Mouse (Mus musculus) gastrocnemius, postnatal 14 days (tissue): Measurements from ENCODE around the gene Fam193b. TPM values are rescaled to one million over a fixed set of nuclear protein-coding genes. Genes with fewer than 3 reads are reported as not detected.
"Not testable (repeated sequence)": the region's sequence is repeated elsewhere in the genome, so short reads cannot be mapped to it uniquely, and the experiment has no call there.

Source experiments
- DNase-seq: peaks from one replicate; pipeline ENCODE4 v3.0.0; 2021; ENCODE audit warnings: mixed read lengths
- intact Hi-C: fragments of 180-260 bp; cut with DNase I; formaldehyde crosslinking; loops from one replicate; pipeline ENCODE4 v1.15.1; 2025; ENCODE audit warnings: low total_unique reads
- total RNA-seq, 2 experiments: library from RNA; stranded (reverse); gene quantifications; 2 replicates each; pipeline ENCODE4 v1.2.3; 2021

Fam193b gene
- total RNA-seq, 2 experiments from 2014 or later, result 12.8 to 15.4 TPM

DNA sequence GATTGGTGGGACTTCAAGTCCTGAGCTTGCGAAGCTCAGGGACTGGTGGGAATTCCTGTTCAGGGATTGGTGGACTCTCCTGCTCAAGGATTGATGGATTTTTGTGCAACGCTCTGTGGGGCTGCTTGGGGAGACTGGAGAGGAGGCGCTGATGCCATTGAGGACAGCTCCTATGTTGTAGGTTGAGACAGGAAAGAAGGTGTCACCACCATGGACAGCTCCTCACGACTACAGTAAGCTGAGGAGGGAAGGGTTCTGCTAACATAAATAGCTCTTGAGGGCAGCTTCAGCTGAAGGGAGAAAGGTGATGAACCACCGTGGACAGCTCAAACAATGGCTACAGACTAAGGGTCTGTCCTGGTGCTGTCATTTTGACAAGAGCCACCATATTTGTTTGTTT, 5.0 kb upstream of the Fam193b start:
- DNase-seq, result no peak
- intact Hi-C loops, result no loop called here

DNA sequence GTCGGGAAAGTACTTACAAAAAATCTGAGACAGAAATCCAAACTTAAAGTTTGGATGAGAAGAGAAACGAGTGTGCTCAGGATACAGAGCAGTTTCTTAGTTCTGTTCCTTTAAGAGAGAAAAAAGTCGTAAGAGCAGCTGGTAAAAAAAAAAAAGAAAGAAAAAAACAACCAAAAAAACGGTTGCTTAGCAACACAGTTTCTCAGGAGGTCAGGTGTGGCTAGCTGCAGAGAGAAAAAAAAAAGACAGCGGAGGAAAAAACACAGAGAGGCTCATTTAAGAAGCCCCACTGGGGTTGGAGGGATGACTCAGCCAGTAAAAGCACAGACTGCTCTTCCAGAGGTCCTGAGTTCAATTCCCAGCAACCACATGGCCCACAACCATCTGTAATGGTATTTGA, 3.4 kb upstream of the Fam193b start:
- DNase-seq, result no peak
- intact Hi-C loops, result no loop called here

GRCm38 (mm10) chr13:55573432-55573831, 2.5 kb upstream of the Fam193b start, which contains the start of gene Tmed9:
Tmed9 (plus strand) TSS chr13:55573732.
- intact Hi-C loops, result no loop called here
- DNase-seq, result no peak

- intact Hi-C loops, result no loop called here
- no peak for DNase-seq
These were observed 1.1 kb upstream of the Fam193b start for GRCm38 (mm10) chr13:55571977-55572376.

DNA sequence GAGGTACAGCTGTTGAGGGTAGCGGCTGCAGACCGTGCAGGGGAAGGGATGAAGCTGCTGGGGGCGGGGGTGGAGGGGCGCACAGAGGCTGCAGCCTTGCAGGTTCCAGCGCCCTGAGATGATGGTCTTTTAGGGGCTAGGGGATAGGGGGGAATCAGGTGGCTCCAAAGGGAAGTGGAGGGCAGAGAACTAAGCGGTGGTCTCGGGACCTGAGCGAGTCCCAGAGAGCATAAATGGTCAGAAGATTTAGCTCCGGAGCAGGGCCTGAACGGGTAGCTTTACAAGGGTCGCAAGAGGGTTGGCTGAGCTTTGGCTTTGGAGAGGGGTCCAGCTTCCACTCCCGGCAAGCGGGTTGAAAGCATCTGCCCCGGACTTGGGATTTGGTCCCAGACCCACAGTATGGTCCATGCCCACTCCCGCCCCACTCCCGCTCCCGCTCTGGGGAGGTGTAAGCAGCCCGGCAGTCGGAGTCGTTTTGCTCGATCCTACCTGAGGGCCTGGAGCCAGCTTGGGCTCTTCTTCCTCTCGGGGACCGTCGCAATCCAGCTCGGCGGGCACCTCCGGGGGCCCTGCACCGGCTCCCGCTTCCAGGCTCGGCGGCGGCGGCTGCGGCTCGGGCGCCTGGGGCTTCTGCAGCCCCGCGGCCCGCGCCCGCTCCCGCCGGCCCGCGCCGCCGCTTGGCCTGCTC, 490 bp downstream of the Fam193b start:
- peak; percentile 50 for DNase-seq
- intact Hi-C loops, result no loop called here

DNA sequence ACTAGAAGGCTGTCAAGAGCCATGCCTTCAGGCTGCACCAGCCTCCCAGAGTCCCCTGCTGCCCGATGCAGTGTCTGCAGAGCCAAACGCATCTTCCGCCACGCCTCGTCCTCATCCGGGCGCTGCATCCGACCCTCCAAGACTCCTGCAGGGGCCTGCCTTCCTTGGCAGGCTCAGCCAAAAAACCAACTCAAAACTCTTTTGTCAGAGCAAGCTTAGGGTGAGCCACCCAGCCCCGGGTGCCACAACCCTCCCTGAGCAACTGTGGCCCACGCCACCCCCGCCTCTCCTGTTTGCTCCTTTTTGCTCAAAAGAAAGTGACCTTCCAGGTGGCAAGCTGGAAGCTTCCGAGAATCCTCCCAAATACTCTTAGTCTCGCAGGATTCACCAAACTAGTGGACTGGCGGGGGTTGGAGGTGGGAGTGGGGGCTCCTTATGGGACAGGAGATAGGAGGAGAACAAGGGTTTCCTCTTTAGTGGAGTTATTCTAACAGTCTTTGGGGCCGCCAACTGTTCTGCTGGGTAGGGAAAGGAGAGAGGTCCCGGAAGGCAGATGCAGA, 1.1 kb downstream of the Fam193b start:
- intact Hi-C loops, result no loop called here
- peak; percentile 18 for DNase-seq

GRCm38 (mm10) chr13:55568524-55568923, 2.4 kb downstream of the Fam193b start:
- DNase-seq, intact Hi-C loops: not testable (repeated sequence)

- no peak for DNase-seq
- intact Hi-C loops, result no loop called here
These were observed 3.0 kb downstream of the Fam193b start for GRCm38 (mm10) chr13:55567949-55568348.

DNA sequence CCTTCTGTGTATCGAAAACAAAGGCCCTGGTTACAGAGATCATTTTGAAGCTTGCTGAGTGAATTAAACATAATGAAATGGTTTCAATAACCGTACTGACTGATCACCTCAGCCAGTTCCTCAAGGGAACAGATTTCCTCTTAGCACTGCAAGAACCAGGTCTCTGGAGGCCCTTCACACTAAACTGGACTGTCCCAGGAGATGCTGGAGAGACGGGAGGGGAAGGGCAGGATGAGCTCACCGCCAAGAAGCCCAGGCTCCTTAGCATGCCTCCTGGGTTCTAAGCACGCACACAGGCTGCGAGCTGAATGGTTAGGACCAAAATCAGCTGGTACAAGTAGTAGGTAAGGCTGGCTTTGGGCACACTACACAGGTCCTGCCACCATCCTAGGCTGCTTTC, 3.9 kb downstream of the Fam193b start:
- intact Hi-C loops, result no loop called here
- no peak for DNase-seq

DNA sequence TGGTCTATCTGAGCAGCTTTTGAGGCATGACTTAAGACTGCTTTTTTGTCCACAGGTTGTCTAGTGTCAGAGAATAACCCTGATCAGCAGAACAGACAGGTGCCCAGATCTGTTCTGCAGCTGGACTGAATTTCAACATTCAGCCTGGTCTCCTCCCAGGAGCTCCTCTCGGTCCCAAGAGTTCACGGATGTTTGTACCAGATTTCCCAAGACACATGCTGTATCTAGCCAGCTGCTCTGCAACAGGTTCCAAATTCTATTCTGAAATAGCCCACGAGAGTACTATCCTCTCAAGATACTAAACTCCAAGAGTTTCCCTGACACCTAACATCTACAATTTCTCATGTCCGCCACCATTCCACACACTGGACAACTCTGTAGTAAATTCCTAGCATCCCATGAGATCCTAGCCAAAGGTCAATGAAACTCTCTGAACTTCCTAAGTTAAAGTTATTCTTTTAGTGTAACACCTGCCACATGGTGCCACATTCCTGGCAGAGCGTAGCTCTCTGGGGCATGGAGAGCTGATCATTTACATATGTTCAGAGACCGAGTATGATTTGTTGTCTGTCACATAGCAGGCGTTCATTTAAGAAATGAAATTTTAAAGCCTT, 7.5 kb downstream of the Fam193b start:
- peak; percentile 13 for DNase-seq
- intact Hi-C loops, result no loop called here

- intact Hi-C loops, result no loop called here
- no peak for DNase-seq
These were observed 13.4 kb downstream of the Fam193b start for GRCm38 (mm10) chr13:55557499-55557898.

DNA sequence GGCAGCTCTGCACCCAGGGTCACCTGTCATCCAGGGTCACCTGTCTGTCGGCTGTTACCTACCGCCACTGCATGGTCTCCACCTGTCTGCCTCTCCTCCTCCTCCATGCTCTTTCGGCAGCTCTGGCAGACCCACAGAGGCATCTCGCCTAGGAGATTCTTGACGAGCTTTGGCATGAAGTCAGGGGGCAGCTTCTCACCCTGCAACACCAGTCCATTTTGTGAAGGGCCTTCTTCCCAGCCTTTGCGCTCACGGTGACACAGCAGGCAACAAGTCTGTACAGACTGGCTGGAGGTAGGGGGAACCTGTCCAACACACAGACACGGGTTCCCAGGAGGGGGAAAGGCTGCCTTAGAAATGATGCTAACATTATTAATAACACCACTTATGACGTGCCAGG, 15.0 kb downstream of the Fam193b start:
- no peak for DNase-seq
- intact Hi-C loops, result no loop called here

DNA sequence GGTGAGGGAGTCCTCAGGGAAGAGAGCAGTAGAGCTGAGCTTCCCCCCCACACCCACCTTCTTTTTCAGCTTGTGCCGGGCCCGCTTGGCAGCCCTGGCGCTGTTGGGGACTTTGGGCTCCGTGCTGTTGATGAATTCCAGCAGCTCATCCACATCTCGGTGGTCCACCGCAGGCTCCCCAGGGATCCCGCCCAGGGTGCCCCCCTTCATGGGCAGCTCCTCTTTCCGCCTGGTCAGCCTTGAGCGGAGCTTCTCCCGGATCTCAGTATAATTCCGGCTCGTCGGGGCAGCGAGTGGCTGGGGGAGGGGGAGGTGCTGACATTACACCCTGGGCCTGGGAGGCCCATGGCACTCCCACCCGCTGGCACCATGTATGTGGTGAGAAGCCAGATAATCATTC, 21.9 kb downstream of the Fam193b start:
- intact Hi-C loops, result no loop called here
- DNase-seq, result no peak

DNA sequence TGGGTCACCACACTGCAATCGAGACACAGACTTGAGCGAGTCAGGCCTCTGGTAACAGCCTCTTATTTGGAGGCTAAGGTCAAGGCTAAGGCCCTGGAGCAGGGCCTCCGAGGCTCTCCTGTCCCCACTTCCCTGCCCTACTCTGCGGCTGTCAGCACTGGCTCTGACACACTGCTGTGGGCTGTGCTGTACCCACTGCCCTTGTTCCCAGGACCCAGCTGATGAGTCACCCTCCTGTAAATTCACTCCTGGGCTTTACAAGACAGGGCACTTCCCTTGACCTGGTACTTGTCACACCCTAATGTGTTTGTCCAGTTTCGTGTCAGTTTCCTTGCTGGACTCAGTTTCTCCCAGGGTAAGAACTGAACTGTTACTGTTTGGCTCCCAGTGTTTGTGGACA, 22.5 kb downstream of the Fam193b start:
- intact Hi-C loops, result no loop called here
- DNase-seq, result no peak

- DNase-seq, result peak; percentile 17
- intact Hi-C loops, result no loop called here
These were observed 23.0 kb downstream of the Fam193b start for GRCm38 (mm10) chr13:55547916-55548315.

GRCm38 (mm10) chr13:55544792-55545191, 26.1 kb downstream of the Fam193b start:
- intact Hi-C loops, result no loop called here
- no peak for DNase-seq

- no peak for DNase-seq
- intact Hi-C loops, result no loop called here
These were observed 27.5 kb downstream of the Fam193b start for GRCm38 (mm10) chr13:55543447-55543846.

GRCm38 (mm10) chr13:55542891-55543290, 28.0 kb downstream of the Fam193b start:
- DNase-seq, result no peak
- intact Hi-C loops, result no loop called here

GRCm38 (mm10) chr13:55540933-55541332, 30.0 kb downstream of the Fam193b start:
- intact Hi-C loops, result no loop called here
- no peak for DNase-seq

- peak; percentile 96 for DNase-seq
- intact Hi-C loops, result no loop called here
These were observed 34.4 kb downstream of the Fam193b start, which contains the start of gene Ddx41 for GRCm38 (mm10) chr13:55536194-55537175. Ddx41 (minus strand) TSS chr13:55536658.
